Mouse (Mus musculus) lung, adult 18-20 months (tissue): ENCODE data around the gene Fam193a.

Experiments used
- DNase-seq, 2 experiments: peaks; one replicate each; pipeline ENCODE4 v3.0.0; 2022; ENCODE audit warnings: mixed read lengths in 2 of 2

The Fam193a gene

GRCm38 (mm10) chr5:34525663-34526476, 156.1 kb downstream of the Fam193a start, which contains the start of gene Sh3bp2:
Gene Sh3bp2 (plus strand): TSS chr5:34525838.
- peak; percentile 96 to 98 for DNase-seq

GRCm38 (mm10) chr5:34526477-34526775, 156.7 kb downstream of the Fam193a start:
- DNase-seq: no peak

DNA sequence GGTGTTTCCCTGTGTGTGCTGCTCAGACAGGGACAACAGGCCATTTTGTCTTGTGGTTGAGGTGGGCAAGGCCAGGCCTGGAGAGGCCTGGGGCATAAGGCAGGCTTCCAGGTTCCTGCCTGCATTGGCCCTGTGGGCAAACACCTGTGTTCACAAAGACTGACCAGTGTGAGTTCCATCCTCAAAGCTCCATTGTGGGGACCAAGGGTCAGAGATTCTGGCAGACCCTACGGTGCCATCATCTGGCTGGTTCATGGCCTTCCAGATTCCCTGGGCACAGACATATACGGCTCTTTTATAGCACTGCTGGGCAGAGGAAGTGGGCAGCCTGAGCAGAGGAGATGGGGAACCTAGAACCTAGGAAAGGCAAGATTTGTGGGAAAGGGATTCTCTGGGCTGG, 157.6 kb downstream of the Fam193a start:
- no peak for DNase-seq

- peak in 1 of 2 experiments; percentile 30 for DNase-seq
Observed at GRCm38 (mm10) chr5:34528724-34529123, 159.0 kb downstream of the Fam193a start.

- no peak for DNase-seq
Observed at GRCm38 (mm10) chr5:34530116-34530515, 160.4 kb downstream of the Fam193a start.

- DNase-seq: peak in 1 of 2 experiments; percentile 50
Observed at GRCm38 (mm10) chr5:34530687-34531086, 161.0 kb downstream of the Fam193a start.

DNA sequence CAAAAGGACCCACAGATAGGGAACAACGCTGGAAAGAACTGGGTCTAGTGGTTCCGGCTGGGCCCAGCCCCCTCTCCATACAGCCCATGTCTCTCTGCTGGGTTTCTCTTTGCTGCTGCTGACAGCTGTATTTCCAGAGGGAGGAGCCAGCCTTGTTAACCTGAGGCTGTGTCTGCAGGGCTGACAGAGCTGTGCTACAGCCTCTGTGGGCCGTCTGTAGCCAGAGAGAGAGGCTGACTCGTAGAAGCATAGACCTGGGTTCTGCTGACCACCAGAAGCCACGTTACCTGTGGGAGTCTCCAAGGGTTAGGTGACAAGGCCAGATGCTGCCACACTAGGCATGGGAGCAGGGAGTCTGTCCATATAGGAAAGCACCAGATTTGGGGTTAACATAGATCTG, 163.3 kb downstream of the Fam193a start:
- no peak for DNase-seq

GRCm38 (mm10) chr5:34533820-34534219, 164.1 kb downstream of the Fam193a start:
- DNase-seq: peak; percentile 37 to 46

GRCm38 (mm10) chr5:34534776-34535581, 165.2 kb downstream of the Fam193a start:
- DNase-seq: peak; percentile 36 to 58

DNA sequence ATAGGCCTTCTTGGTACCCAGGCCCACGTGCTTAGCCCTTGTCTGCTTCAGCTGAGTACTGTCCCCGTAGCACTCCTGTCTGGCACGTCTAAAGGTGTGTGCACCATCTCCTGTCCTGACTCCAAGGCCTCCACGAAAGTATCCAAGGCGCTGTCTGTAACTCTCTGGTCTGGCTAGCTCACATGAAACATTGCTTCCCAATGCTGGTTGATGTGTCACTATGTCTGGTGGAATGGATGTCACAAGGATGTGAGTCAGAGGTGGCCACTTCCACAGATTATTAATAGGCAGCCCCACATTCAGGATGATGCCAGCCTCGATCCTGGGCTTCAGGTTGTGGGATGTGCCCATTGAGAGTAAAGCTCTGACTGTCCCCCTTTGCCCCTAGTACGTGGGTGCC, 166.1 kb downstream of the Fam193a start:
- no peak for DNase-seq
